Mouse (Mus musculus): ENCODE results near the gene Ank.

- TF ChIP-seq POLR2A (IDR thresholded peaks at IDR 0.05; ENCODE audit: borderline replicate concordance, extremely low read depth, insufficient read depth, insufficient read length, poor library complexity, severe bottlenecking) (no peak), CTCF (IDR thresholded peaks at IDR 0.05; ENCODE audit: borderline replicate concordance, extremely low read depth, insufficient read depth, insufficient read length) (no peak)
Measured at GRCm38 (mm10) chr15:27577915-27578780, 111.7 kb downstream of the Ank start.
